Mouse (Mus musculus): Measurements from ENCODE around the gene Urgcp.
"Not testable (repeated sequence)": the region's sequence is repeated elsewhere in the genome, so short reads cannot be mapped to it uniquely, and the experiment has no call there.

Gene Urgcp

GRCm38 (mm10) chr11:5761820-5762632, at the start of gene Urgcp:
Urgcp (minus strand) TSS chr11:5762376.
- DNase-seq: peak; percentile 91

- DNase-seq: not testable (repeated sequence)
These were observed 47.3 kb upstream of the Urgcp start for GRCm38 (mm10) chr11:5809487-5809886.

GRCm38 (mm10) chr11:5807956-5808355, 45.8 kb upstream of the Urgcp start:
- DNase-seq: no peak

- DNase-seq: no peak
These were observed 43.5 kb upstream of the Urgcp start for GRCm38 (mm10) chr11:5805711-5806110.

- no peak for DNase-seq
These were observed 42.0 kb upstream of the Urgcp start for GRCm38 (mm10) chr11:5804174-5804573.

GRCm38 (mm10) chr11:5803551-5803981, 41.4 kb upstream of the Urgcp start, which contains the start of gene Pgam2:
Pgam2 (minus strand) TSS chr11:5803733.
- DNase-seq: no peak

GRCm38 (mm10) chr11:5802457-5803217, 40.5 kb upstream of the Urgcp start:
- DNase-seq: no peak

GRCm38 (mm10) chr11:5802005-5802404, 39.8 kb upstream of the Urgcp start:
- no peak for DNase-seq

GRCm38 (mm10) chr11:5801511-5801910, 39.3 kb upstream of the Urgcp start:
- DNase-seq: no peak

- DNase-seq: no peak
These were observed 37.7 kb upstream of the Urgcp start for GRCm38 (mm10) chr11:5799621-5800490.

GRCm38 (mm10) chr11:5797928-5798327, 35.8 kb upstream of the Urgcp start:
- no peak for DNase-seq

- DNase-seq: no peak
These were observed 35.2 kb upstream of the Urgcp start for GRCm38 (mm10) chr11:5797371-5797770.

GRCm38 (mm10) chr11:5796939-5797338, 34.8 kb upstream of the Urgcp start:
- no peak for DNase-seq

- DNase-seq: no peak
These were observed 33.5 kb upstream of the Urgcp start for GRCm38 (mm10) chr11:5795706-5796105.

- DNase-seq: no peak
These were observed 33.1 kb upstream of the Urgcp start for GRCm38 (mm10) chr11:5795290-5795689.

GRCm38 (mm10) chr11:5790431-5790830, 28.3 kb upstream of the Urgcp start:
- DNase-seq: no peak

- DNase-seq: no peak
These were observed 27.7 kb upstream of the Urgcp start for GRCm38 (mm10) chr11:5789754-5790333.

- peak in 1 of 2 experiments; percentile 25 for DNase-seq
These were observed 27.0 kb upstream of the Urgcp start for GRCm38 (mm10) chr11:5789071-5789753.

- DNase-seq: peak; percentile 94 to 95
These were observed 26.2 kb upstream of the Urgcp start, which contains the start of gene Dbnl for GRCm38 (mm10) chr11:5788056-5789014. Dbnl (plus strand) TSS chr11:5788488.

GRCm38 (mm10) chr11:5787671-5788055, 25.5 kb upstream of the Urgcp start:
- DNase-seq: no peak

GRCm38 (mm10) chr11:5785732-5786131, 23.6 kb upstream of the Urgcp start:
- DNase-seq: no peak
